Mouse (Mus musculus): ENCODE measurements around the gene Yy2.

Gene Yy2

DNA sequence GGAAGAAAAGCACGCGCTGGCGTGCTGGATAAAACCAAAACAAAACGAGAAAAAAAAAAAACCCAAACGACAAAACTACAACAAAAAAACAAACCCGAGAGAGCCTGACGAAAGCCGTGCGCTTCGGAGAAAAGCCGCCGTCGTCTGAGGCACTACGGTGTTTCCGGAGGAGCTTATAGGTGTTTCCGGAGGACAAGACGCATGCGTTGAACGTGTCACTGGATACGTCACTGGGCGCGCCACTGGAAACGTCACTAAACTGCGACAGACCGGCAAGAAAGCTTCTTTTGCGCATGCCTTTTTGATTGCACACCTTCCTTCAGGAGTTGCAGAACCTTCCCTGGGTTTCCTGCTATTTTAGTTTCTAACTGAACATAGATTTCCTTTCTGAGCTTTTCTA lies at the start of gene Yy2:
TSS of gene Yy2 (minus strand) at position 146 of the 400 bp plus-strand sequence.
- no peak for DNase-seq

DNA sequence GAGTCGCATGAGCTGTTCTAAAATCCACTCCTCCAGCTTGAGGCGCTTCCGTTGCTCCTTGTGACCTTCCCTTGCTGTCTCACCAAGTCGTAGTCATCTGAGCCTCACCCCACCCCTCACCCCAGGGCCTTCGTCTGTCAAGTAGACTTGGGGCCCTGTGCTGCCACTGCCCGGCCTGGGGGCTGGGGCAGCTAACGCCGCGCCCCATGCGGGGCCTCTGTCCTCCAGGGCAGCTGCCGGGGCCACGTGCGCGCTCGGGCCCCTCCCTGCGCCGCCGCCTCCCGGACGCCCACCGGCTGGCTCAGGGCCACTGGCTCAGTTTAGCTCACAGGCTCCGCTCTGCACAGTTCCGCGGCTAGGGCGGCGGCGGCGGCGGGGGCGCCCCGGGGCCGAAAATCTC lies 44.1 kb upstream of the Yy2 start:
- DNase-seq = no peak

- DNase-seq = peak; percentile 30
Observed at GRCm38 (mm10) chrX:157601450-157601849, 32.7 kb upstream of the Yy2 start.

- peak; percentile 38 for DNase-seq
Observed at GRCm38 (mm10) chrX:157598186-157598996, 29.6 kb upstream of the Yy2 start, which contains the start of gene Mbtps2. TSS of gene Mbtps2 (minus strand) at chrX:157598715.

DNA sequence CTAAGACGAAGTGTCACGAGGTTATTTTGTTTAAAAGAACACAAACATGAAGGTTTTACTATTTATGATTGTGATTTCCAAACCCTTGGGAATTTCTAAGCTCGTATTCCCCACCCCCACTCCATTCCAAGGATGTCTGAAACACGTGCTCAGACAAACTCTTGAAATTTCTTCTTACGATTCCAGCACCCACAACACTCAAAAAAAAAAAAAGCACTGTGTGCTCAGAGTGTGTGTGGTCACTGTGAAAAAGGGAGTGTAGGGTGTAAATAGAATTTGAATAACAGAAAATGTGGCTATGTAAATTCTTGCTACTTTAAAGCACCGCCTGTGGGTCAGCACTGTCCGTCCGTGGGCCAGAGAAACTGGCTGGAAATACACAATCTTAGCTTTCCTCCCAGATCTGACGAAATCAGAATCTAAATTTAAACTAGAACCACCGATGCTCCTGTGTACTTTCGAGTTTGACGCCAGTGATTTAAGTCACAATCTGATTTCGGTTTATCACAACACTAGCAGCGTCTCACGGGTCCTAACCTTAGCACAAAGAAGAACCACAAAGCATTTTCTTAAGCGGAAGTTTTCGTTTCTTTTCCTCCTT lies 28.9 kb upstream of the Yy2 start:
- no peak for DNase-seq

- DNase-seq = no peak
Observed at GRCm38 (mm10) chrX:157596802-157597201, 28.0 kb upstream of the Yy2 start.

GRCm38 (mm10) chrX:157595927-157596326 lies 27.1 kb upstream of the Yy2 start:
- DNase-seq = no peak

DNA sequence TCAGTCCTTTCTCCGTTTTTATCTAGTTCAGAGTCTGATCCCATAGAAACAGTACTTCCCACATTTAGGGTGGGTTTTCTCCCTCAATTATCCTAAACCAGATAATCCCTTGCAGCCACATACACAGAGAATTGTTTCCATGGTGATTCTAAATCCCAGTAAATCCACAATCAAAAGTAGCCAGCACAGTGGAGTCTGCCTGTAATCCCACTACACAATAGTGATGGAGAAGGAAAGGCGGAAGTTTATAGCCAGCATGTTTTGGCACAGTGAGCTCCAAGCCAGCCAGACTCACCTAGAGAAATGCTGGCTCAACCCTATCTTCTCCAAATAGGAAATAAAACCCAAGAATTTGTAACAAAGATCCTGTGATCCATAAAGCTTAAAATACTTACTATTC lies 25.8 kb upstream of the Yy2 start:
- no peak for DNase-seq

- DNase-seq = peak; percentile 13
Observed at GRCm38 (mm10) chrX:157587001-157587400, 18.2 kb upstream of the Yy2 start.

GRCm38 (mm10) chrX:157586397-157586796 lies 17.6 kb upstream of the Yy2 start:
- DNase-seq = no peak

- no peak for DNase-seq
Observed at GRCm38 (mm10) chrX:157579108-157579614, 10.4 kb upstream of the Yy2 start.

- DNase-seq = no peak
Observed at GRCm38 (mm10) chrX:157574683-157575082, 5.9 kb upstream of the Yy2 start.

DNA sequence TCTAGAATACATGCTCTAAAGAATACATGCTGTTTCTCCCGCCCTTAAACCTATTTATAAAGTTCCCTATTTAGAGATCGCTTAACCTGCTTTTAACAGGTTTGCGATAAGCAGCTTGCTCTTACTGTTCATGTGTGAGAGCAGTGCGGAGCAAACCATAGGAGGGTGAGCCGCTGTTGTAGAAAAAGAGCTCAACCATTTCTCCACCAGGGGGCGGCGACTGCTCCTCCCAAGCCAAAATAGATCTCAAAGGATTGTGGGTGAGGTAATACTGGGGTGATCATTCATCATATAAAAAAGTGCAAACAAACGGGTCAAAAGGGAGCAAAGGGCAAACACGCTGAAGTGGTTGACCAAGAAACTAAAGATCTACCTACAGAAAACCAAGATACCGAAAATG lies 5.0 kb downstream of the Yy2 start:
- DNase-seq = no peak

DNA sequence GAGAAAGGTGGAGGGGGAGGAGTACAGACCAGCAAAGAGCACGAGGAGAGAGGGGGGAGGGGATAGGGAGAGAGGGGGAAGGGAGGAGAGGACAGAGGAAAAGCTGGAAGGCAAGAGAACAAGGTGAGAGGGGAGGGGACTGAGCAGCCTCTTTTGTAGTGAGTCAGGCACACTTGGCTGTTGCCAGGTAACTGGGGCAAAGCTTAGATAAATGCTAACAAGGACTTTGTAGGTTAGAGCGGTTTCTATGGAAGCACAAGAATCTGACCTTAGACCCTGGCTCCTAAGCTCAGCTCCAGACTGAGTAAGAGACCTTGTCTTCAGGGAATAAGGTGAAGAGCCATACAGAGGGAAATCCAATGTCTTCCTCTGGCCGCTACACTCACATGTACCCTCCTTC lies 21.7 kb downstream of the Yy2 start:
- DNase-seq = no peak
